ENCODE assay signal across 26 mouse cellular contexts in the genomic region with DNA sequence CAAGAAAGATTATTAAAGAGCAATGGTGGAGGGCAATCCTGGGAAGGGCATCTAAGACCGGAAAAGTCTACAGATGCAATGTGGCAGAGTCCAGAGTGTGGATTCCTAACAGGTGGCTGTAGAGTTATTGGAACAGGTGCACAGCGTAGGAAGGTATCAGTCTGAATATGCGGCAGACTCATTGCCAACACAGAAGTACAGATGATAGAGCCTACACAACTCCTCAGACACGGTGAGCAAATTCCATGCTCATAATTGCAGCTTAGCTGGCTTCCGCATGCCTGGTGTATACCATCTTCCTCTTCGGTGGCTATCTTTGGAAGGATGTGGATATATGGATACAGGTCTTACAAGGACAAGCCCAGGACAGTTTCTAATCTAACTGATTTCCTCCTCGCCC.
"Had no signal": no experiment of that assay in that cellular context is flagged by ENCODE, and none has a peak within 500 bp of the region (broad histone marks: within the 10 kb centered on the region; RNA-seq: fewer than 3 reads in every experiment).

No protein-coding gene starts in this region.

- ATAC-seq: forebrain, embryonic 16.5 days; hindbrain, embryonic 16.5 days; inflammation-experienced regulatory T-cells, adult 6 months; intestine, embryonic 15.5 days; intestine, postnatal 0 days had no signal

- DNase-seq: gastrocnemius, adult 2 months; gastrocnemius, postnatal 10 days; gastrocnemius, postnatal 25 days; heart, adult 2 months; heart, postnatal 10 days; heart, postnatal 4 days; kidney, adult 18-20 months; kidney, adult 8-10 months; kidney, postnatal 10 days; kidney, postnatal 25 days; kidney, postnatal 4 days; liver; liver, embryonic 13.5 days had no signal

- H3K4me3 ChIP-seq: gastrocnemius, adult 2 months; heart, adult 2 months; heart, embryonic 10.5 days; heart, embryonic 12.5 days; hindbrain, embryonic 10.5 days; hindbrain, embryonic 12.5 days; intestine, embryonic 15.5 days; limb, embryonic 10.5 days; limb, embryonic 12.5 days; liver, embryonic 13.5 days; liver, embryonic 15.5 days had no signal

- H3K27ac ChIP-seq: gastrocnemius, adult 2 months; heart, adult 2 months; heart, embryonic 10.5 days; hindbrain, embryonic 10.5 days; hindbrain, embryonic 12.5 days; hindbrain, embryonic 14.5 days; intestine, embryonic 15.5 days; limb, embryonic 10.5 days; limb, embryonic 12.5 days; liver, embryonic 13.5 days; liver, embryonic 15.5 days had no signal
